Mouse (Mus musculus) spleen, postnatal 0 days (tissue): ENCODE results near the gene Pola1. TPM values are rescaled to one million over a fixed set of nuclear protein-coding genes. Genes with fewer than 3 reads are reported as not detected.

Source experiments
- polyA plus RNA-seq: library from polyadenylated mRNA; unstranded; fragments of >200 nt; fragmentation: Nextera tagmentation; extraction: Ambion mirVana; gene quantifications from 2 replicates; pipeline ENCODE4 v1.2.1, GENCODE M21; 2015

Pola1 gene
- 16.6 and 18.0 TPM in 2 replicates for polyA plus RNA-seq

DNA sequence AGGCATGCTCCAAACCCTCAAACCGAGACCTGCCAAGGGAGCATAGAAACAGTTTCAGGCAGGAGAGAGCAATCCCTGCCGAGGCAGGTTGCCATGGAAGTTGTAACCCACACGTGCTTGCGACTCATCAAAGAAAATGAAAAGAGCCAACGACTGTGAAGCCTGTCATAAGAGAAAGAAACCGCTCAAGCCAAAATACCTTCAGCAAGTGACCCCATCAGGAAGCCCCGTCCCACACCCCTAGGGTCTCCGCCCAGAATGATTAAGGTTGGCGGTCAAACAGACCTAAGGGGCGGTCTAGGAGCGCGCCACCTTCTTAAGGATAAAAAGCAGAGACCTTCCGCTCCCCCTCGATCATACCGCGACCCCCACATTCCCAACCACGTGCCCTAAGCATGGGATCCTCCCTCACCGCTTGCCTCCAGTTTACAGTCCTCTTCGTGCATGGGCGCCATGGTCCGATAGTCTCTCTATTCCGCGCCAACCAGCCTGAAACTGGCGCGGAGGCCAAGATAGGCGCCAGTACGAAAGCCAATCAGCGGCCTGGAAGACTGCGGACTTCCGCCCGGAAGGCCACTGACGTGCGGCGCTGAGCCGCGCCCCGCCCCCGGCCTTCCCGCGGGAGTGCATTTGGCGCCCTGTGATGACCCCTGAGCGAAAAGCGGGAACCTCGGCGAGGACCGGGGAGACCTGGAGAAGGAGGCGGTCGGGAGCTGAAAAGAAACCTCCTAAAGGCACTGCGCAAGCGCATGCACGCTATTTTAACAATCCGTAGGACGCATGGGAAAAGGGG lies at the start of gene Pola1:
Gene Pola1, minus strand, starts transcription at position 499 of the 793 bp plus-strand sequence.

DNA sequence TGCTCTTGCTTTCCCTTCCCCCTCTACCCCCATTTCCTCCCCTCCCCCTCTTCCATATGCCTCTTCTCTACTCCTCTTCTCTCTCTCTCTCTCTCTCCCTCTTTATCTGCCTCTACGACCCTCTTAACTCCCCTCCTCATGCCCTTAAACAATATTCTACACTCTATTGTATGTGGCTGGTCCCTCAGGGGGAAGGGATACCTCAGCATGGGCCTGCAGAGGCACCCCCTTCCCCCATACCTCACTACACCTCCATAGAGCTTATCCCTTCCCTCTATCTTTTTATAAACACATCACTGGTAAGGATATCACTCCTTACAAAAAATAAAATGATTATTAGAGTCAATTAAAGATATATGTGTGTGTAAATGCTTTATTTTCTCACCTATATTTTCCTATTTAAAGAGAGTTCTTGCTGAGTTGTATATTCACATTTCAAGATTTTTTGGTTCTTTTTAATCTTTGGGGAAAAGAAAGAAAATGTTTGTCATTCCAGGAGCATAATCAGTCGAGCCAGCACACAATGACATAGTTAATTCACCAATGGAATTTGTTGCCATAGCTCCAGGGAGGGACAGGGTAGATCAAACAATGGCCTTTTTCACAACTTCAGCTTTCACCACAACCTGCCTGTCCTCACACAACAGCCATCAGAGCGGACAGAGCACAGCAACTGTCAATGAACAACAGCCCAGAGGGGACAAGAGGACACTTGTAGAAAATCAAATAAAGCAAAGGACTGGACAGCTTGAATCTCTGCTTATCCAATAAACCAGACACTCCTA lies 22.5 kb upstream of the Pola1 start, which contains the start of gene Pcyt1b:
Gene Pcyt1b, plus strand, starts transcription at position 646 of the 785 bp plus-strand sequence.

DNA sequence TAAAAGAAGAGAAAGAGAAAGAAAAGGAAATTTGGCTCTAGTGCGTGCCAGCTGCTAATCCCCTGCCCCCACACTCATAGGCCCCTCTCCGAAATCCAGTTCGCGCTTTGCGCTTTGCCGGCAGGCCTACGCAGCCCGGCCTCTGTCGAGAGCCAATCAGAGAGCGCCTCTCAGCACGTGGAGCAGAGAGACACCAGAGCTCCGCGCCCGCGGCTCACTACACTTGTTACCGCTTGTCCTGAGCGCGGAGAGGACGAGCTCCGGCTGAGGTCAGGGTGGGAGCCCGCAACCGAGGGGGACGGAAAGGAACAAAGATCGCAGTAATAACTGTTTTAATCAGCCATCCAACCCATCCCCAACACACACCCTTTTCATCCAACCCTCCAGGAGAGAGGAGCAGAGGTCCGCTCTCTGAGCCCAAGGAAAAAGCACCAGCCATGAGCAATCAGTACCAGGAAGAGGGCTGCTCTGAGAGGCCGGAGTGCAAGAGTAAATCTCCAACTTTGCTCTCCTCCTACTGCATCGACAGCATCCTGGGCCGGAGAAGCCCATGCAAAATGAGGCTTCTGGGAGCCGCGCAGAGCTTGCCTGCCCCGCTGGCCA lies 345.6 kb downstream of the Pola1 start, which contains the start of gene Arx:
Gene Arx, plus strand, starts transcription at position 155 of the 603 bp plus-strand sequence.

Other genes with a start within 250 kb of the Pola1 start
- 6.6 and 7.4 TPM in 2 replicates for gene Pcyt1b, start 22.7 kb upstream of the Pola1 start, polyA plus RNA-seq
- 40.8 and 43.0 TPM in 2 replicates for gene Pdk3, start 200.0 kb upstream of the Pola1 start, polyA plus RNA-seq